Mouse (Mus musculus) right cerebral cortex, postnatal 14 days (tissue): ENCODE data around the gene Kank4.
"Not testable (repeated sequence)": the region's sequence is repeated elsewhere in the genome, so short reads cannot be mapped to it uniquely, and the experiment has no call there.

ENCODE experiments used
- DNase-seq: peaks from one replicate; pipeline ENCODE4 v3.0.0; 2022

The Kank4 gene

DNA sequence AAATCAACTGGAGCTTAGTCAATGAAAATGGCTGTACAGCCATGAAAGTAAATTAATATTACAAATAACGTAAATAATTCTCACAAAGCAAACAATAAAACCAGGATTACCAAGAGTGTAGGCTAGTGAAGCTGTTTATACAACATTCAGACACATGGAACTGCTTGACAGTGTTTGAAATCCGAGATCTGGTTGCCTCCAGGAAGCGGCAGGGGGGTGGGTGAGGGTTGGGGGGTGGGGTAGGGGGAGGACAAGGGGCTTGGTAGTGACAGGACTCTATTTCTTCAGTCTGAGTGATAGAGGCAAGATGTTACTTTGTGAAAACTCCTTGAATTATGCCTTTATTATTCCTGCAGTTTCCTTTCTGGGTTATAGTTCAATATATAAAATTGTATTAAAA, 9.4 kb upstream of the Kank4 start:
- no peak for DNase-seq

DNA sequence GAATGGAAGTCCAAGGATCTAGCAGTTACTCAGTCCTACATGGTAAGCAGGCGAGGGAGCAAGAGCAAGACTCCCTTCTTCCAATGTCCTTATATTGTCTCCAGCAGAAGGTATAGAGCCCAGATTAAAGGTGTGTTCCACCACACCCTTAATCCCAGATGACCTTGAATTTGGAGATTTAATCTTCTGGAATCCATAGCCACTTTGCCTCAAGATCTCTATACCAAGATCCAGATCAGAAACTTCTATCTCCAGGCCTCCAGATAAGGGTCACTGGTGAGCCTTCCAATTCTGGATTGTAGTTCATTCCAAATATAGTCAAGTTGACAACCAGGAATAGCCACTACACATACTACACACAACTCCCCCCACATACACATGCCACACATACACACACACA, 6.4 kb upstream of the Kank4 start, which contains the start of gene I0C0044D17Rik:
I0C0044D17Rik (minus strand) TSS at position 101 of the 400 bp plus-strand sequence.
- DNase-seq: not testable (repeated sequence)

DNA sequence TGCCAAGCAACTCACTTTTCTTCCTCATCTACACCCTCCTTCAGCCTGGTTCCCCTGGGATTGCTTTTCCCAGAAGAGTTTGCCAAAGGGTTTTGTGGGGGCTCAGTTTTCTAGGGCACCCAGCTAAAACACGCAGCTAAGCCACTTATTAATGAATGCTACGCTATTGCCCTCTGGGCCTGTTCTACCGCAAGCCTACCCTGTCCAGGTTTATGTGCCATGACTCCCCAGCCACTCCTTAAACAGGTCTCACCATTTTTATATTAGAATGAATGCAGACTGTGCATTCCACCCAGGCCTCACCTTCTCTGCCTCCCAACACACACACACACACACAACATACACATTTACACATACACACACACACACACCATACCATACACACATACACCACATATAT, 5.7 kb upstream of the Kank4 start:
- no peak for DNase-seq

DNA sequence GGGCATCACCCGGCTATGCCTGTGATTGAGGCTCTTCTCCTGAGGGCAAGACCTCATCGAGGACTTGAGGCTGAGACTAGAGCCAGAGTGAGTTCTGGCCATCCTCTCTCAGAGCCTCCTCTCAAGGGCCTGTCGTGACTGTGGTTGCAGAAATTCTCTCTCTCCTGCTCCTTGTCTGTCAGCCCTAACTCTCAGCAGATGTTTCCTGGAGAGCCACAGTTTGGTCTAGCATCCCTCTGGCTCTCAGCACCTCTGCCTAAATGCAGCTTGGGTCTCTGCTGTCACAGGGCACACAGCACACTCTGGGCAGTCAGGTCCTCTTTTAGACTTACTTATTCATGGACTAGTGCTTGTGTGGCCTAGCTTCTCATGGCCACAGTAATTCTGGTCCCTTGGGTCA, 5.1 kb upstream of the Kank4 start:
- no peak for DNase-seq

DNA sequence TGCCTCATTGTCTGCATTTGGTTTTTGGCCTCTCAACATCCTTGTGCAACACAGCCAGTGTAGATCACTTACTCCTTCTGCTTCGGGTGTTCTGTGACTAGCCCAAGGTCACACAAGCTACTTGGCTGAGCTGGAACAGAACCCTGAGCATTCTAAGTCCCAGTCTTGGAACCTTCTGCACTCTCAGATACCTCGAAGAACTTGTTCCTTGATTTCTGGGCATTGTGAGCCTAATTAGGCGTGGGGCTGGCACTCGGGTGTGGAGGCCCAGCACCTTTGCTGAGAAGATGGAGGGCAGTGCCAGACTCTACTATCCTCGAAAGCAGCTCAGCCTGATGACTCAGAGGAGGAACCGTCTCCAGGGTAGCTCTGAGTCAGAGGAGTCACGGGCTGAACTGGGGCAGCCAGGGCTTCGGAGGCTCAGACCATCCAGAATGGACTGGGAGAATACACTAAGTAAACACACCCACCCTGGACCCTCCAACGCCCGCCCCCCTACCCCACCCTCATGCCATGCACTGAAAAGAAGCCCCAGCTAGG, 1.9 kb upstream of the Kank4 start:
- no peak for DNase-seq

DNA sequence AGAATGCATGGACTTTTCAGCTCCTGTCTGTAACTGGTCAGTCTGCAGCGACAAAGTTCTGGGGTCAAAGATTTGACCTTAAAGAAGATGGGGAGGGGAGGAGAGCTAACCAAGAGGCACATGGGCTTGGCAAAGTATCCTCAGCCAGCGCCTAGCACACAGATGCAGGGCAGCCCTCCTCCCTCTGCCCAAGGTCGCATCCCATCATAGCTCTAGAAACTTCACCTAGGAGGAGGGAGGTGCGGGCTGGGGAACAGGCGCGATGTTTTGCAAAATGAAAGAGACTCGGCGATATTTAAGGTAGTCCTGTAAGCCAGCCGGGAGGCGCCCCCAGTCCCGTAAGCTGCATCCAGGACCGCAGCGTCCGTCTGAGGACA, 542 bp downstream of the Kank4 start:
- DNase-seq: no peak

DNA sequence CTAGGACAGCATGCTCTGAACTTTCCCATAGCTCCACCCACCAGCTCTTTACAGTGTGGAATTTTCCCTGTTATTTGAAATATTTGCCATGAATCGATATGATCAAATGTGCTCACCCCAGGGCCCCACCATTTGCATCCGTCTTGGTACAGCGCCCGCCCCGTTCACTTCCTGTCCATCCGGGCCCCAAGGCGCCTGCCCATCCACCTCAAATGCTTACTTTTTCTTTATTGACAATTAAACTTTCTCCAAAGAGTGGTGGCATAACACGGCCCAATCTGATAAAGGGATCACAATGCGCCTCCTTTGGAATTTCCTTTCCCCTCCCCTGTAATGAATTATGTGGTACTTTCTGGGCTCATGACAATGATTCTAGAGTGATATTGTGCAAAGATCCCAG, 11.0 kb downstream of the Kank4 start:
- DNase-seq: no peak

DNA sequence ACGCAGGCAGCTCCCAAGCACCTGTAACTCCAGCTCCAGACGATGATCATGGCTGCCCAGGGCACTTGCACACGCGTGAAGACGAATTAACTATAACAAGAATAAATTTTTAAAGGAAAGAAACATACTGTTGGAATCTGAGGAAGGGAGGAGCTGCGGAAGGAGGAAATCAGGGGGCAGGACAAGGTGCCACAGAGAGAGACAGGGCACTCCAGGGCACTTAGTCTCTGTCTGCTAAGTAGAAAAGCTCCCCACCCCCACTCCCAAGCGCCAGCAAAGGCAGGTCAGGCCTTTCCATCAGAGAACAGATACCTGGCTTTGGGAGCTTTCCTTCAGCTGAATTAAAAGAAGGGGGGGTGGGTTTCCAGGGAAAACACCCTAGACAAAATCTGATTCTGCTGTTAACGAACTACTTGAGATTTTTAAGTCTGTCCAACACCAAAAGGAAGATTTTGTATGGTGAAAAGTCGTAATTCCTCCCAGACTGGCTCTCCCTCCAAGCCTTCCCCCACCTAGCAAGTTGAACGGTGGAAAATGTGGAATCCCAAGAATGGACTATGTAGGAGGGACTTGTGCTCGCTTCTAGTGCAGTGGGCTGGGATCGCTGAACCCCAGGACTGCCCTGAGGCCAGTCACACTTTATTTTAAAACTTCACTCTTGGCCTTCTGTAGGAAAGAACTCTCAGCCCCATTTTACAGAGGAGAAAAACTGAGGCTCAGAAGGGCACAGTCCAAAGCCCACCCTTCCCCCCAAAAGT, 11.9 kb downstream of the Kank4 start:
- no peak for DNase-seq

DNA sequence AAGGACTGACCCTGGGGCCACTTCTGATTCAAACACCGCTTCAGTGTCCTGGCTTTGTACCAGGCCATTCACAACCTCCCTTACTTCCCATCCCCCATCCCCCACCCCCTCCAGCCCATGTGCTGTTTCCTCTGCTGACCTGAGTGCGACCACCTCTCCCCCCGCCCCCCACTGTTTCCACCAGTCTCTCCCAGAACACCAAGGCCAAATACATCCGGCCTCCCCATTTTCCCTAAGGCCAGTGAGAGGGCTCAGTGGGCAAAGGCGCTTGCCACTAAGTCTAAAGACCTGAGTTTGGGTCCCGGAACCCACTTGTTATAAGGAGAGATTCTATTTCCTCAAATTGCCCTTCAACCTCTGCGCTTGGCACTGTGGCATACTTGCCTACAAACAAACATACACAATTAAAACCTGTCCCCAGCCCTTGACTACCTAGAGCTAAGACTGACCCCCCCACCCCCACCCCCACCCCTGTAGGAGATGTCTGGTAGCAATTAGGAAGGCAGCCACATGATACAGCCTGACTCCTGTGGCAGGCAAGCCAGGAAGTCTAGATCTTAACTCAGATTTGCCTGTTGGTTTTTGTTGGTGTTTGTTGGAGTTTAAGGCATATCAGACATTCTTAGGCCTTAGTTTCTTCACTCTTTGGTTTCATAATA, 12.7 kb downstream of the Kank4 start:
- DNase-seq: no peak

DNA sequence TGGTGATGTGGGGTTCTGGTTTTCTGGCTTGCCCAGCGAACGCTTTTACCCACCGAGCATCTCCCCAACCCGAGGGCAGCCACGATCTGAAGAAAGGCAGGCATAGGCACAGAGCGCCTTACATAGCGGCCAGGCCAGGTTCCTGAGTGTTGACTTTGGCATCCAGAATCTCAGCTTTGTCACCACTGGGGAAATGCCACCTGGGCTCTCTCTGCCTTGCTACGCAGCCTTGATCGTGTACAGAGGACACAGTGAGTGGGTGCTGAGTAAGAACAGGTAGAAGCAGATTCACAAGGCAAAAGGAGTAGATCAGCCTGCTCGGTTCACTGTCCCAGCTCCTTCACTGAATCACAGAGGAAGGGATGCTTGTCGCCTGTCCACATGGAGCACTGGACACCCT, 15.6 kb downstream of the Kank4 start:
- DNase-seq: no peak

DNA sequence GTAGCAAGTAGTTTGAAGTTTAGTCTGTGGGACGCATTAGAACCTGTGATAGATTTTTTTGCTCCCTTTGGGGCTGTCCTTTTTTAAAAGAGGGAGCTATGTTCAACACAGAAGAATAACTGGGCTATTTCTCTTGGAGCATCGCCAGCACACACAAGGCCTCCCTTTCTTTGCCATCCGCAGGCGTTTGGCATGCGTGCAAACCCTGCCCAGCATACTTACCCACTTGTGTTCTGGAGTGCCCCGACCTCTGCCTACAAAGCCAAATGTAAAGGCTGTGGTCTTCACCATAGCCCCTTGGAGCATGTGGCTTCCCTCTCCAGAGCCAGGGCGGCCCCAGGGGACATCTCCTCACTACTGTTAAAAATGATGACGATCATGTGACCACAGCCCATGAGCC, 16.5 kb downstream of the Kank4 start:
- DNase-seq: no peak

DNA sequence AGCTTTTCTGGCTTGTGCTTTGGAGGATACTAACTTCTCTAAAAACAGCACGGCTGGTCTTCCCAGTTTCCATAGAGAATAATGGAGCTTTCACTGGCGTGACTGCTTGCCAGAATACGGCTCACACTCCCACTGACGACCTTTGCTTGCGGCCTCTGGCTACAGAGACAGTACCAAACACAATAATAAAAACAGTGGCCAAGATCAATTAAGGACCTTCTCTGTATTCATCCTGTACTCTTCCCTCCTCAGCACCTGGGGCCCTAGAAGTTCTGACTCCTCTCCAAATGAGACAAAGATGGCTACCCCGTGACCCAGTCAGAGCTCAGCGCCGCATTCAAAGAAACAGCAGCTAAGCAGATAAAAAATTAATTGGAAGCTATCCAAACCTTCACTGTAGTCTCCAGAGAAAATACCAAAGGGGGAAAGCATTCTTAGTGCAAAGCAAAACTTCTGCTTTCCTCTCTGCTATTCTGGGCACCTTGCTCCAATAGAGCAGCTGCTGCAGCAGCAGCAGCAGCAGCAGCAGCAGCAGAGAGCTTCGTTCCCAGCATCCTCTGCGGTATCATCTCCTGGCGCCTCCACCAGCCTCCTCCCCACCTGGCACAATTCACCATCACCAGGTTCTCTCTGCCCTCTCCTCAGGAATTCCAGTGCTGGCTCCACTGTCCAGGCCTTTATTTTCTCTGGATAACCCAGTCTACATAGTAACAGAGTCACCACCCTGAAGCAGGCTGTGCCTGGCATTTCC, 20.6 kb downstream of the Kank4 start:
- DNase-seq: no peak

DNA sequence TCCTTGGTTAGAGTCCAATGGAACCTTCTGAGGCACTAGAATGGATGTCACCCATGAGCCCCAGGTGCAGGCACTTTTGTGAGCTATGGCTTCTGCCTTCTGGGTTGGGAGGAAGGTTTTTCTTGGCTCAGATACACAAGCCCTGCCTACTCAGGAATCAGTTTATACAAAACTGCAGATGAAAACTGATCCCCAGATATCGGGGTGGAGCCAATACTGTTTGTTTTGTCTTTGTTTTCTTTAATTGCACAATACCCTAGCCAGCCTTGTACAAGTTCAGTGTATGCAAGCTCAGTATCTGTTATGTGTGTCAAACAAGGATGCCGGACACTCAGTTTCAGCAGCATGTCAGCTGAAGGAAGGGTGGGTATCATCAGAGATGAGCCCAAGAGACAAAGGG, 22.1 kb downstream of the Kank4 start:
- DNase-seq: no peak

DNA sequence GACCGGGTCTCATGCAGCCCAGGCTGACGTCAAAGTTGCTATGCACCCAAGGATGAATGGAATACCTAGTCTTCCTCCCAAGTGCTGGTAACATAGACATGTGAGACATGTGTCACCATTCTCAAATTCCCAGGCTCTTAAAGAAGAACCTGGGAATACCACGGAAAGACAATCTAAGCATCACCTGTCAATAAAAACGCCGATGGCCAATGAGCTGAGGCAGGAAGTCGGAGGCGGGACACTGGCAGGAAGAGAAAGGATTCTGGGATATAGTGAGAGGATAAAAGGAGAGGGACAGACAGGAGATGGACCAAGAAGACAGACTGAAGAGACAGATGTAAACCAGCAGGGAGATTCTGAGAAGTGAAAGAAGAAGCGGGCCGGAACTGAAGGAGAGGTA, 23.9 kb downstream of the Kank4 start:
- no peak for DNase-seq

DNA sequence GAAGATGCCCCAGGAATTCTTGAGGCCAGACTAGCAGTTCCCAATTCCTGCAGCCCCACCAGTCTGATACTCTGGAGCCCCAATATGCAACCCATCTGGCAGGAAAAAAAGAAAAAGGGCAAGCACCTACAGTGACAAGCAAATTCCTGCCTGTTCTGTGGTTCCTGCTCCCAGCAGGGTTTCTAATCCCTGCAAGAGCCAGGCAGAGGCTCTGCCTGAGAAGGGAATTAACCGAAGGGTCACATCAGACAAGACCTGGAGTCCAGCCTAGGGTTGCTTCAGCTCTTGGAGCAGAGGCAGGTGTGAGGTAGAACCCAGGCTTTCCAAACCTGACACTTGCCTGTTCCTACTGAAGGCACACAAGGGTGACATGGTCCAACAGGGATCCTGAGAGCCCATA, 26.6 kb downstream of the Kank4 start:
- no peak for DNase-seq

DNA sequence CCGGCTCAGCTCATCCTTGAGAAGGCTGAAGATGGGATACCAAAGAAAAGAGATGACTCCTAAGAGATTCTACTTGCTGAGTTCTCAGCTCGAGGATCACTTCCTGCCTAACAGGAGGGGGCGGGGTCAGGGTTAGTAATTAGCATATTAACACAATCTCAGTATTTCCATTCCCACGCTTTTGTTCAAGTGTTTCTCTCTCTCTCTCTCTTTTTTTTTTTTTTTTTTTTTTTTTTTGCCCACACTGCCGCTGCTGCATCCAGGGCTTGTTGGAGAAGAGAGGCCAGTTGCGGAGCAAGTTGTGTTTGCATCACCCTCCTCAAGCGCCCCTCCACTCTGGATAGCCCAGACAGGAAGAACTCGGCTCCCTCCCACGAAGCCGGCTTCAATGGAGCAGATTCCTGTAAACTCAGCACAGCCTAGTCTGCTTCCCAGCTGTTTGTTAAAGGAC, 27.5 kb downstream of the Kank4 start:
- no peak for DNase-seq

DNA sequence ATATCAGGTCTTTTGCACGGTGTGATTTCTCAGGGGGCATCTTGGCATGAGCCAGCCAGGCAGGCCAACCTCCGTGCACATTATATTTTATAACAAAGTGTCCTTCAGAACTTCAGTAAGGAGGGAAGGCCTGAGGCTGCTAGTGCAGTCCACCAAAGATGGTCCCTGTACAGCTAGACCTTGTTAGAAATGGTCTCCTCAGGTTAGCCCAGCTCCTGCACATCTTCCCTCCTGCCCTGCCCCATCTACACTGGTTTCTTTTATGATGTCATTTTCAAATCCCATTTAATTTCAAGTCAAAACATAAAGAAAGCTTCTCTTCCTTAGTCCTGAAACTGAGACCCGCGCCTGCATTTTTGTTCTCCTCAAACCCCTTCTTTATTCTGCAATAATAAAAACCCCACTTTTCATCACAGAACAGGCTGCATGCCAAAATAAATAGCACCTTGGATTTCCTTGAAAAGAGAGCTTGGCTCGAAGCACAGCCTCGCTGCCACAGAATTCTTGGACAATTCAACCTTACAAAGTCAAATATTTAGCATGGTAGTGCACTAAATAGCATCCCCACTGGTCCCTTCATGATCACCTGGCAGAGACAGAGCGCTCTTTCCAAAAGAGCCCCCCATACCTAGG, 28.1 kb downstream of the Kank4 start:
- no peak for DNase-seq

DNA sequence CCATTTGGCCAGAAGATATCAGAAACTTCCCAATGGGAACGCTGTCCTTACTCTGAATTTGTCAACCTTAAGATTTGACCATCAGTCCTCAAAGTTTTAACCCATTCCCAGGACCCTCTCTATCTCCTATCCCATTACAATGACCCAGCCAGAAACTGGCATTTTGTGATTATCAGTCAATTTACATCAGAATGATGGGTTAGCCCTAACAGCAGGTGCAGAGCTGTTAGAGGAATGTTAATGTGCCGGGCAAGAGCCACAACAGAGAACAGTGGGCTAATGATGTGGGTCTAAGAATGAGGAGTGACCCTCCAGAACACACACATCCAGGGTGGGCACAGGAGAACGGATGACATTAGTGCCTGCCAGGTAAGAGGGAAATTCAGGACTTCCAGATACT, 31.1 kb downstream of the Kank4 start:
- no peak for DNase-seq

DNA sequence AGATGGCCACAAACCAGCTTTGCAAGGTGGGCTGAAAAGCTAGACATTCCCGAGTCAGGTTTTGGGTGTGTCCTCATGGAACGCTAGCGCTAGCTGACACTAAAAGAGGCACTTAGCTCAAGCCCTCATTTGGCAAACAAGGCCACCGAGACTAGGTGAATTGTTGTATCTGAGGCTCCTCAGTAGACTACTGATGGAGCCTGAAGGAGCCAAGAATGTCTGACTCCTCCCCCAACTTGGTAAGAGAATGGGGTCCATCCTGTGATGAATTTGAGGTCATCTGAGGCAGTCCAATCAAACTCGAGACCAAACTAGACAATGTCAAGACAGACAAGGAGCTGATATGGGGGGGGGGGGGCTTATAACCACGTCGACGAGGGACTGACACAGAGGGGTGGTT, 31.5 kb downstream of the Kank4 start:
- no peak for DNase-seq

DNA sequence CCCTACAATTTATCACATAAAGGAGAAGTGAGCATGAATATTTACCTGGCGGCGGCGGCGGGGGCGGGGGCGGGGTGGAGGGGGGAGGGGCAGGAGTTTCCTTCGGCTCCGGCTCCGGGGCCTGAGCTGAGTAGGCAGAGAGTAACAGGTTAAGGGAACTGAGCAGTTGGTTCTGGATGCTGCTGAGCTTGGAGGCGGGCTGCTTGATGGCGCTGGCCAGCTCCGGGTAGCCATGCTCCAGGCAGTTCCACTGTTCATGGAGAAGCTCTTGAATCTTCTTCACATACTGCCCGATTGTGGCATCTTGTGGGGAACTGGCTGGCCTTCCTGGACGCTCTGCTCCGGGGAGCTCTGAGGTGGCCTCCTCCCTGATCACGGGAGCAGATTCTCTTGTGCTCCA, 39.1 kb downstream of the Kank4 start:
- DNase-seq: no peak

DNA sequence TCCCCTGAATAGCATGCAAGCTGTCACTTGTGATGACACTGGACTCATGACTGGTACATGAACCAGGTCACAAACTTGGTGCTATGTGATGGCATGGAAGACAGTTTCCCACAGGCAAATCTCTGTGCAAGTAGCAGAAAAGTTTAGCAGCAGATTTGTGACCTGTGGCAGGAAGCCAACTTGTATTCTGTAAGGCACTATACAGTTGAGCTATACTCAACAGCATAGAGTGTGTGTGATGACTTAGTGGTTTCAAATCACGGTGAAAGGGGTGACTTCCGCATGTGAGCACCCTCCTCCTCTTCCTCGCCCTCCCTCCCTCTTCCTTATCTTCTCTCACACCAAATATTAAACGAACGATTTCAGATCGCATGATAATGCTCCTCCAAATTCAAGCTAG, 39.9 kb downstream of the Kank4 start:
- DNase-seq: no peak

DNA sequence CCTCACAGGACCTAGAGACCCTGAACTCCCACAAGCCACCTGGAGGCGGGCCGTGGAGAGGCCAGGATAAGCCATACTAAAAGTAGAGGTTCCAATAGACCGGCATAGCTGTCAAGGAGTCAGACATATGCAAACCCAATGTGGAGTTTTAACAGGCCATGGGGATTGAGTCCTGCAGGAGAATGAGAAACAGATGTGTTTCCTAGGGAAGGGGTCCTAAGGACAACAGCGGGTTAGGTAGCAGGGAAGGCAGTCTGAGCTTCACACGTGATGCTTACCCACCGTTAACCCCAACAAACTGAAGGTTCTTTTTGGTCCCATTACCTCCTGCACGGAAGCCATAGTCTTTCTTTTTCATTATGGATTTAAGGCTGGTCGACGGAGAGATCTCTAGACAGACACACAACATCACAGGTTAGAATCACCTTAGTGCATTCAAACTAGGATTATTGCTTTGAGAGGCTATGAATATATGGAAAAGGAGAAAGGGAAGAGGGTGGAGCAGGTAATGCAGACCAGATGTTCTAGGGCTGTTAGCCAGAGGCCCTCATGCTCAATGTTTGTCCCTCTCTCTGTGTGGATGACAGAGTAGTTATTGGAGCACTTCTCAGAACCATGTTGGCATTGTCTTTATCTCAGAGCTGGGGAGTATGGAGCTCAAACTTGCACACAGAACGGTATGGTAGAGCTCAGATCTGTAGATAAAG, 40.5 kb downstream of the Kank4 start:
- DNase-seq: no peak

DNA sequence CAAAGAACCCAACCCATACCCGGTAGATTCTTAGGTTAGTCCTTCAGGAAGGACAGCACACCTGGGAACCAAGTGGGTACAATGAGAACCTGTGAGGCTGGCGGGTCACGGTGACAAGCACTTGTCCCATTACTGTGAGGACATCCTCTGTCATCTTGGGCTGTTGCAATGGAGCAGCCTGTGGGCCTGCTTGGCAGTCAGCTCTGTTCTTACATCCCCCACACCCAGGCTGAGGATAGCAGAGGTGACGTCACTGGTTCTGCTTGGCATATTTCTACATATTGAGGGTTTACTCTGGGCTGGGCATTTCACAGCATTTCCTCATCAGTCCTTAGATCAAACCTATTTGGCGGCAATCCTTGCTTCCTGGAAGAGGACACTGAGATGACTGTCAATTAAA, 43.6 kb downstream of the Kank4 start:
- DNase-seq: no peak
